Mouse (Mus musculus) spleen, adult 2 months (tissue): ENCODE data around the gene Pheta1. TPM values are rescaled to one million over a fixed set of nuclear protein-coding genes. Genes with fewer than 3 reads are reported as not detected.

Source experiments
- DNase-seq, 2 experiments: peaks; one replicate each; pipeline versions ENCODE4 v3.0.0 to v3.0.0-alpha.2; 2012 to 2021; ENCODE audit warnings: low spot score in 2 of 2, low read depth in 1 of 2
- H3K27ac ChIP-seq: fragments of 200-500 bp; 2 replicates; pipeline ENCODE4 v1.5.1; 2012; ENCODE audit warnings: low read length, inconsistent platforms; ENCODE audit not compliant: insufficient read depth
- H3K27me3 ChIP-seq: fragments of 200-500 bp; 2 replicates; pipeline ENCODE4 v1.6.1; 2012; ENCODE audit warnings: mild to moderate bottlenecking, moderate library complexity, low read length, inconsistent platforms; ENCODE audit not compliant: control insufficient read depth, insufficient read depth
- H3K36me3 ChIP-seq: fragments of 200-500 bp; 2 replicates; pipeline ENCODE4 v1.6.1; 2012; ENCODE audit warnings: mild to moderate bottlenecking, low read length, inconsistent platforms; ENCODE audit not compliant: control insufficient read depth, insufficient read depth
- H3K4me1 ChIP-seq: fragments of 200-500 bp; 2 replicates; pipeline ENCODE4 v1.6.1; 2011; ENCODE audit warnings: inconsistent platforms; ENCODE audit not compliant: control insufficient read depth, insufficient read depth, insufficient read length
- H3K4me3 ChIP-seq: fragments of 200-500 bp; 2 replicates; pipeline ENCODE4 v1.5.1; 2011; ENCODE audit warnings: mild to moderate bottlenecking, inconsistent platforms; ENCODE audit not compliant: insufficient read depth, insufficient read length; ENCODE audit errors: extremely low read depth
- CTCF ChIP-seq: fragments of 200-500 bp; IDR thresholded peaks from 2 replicates; pipeline ENCODE4 v1.5.1; 2011; ENCODE audit warnings: mild to moderate bottlenecking, inconsistent platforms; ENCODE audit not compliant: insufficient read depth, insufficient read length, insufficient replicate concordance; ENCODE audit errors: extremely low read depth
- POLR2A ChIP-seq: fragments of 200-500 bp; IDR thresholded peaks from 2 replicates; pipeline ENCODE4 v1.6.1; 2011; ENCODE audit warnings: low read depth, low read length, inconsistent platforms
- WGBS: fragments of 180-500 bp; shearing (Covaris S2); methylation state at CpG from one replicate; pipeline ENCODE4 v1.1.7; 2018; 5-methylcytosine and 5-hydroxymethylcytosine counted together
- polyA plus RNA-seq: library from polyadenylated mRNA; depleted of rRNA; stranded (reverse); fragments of >200 nt; gene quantifications from 2 replicates; pipeline ENCODE4 v1.2.3, GENCODE M21; 2012

Pheta1 gene
- polyA plus RNA-seq, 1 experiment = 5.1 TPM

- no peaks in the 10 kb centered on the region for H3K27me3 ChIP-seq
- H3K4me1 ChIP-seq = peaks cover 20% of the 10 kb centered on the region; the same call in 1 of the 2 replicates
- peak; percentile 91 for TF ChIP-seq POLR2A
- TF ChIP-seq CTCF = no peak
- H3K4me3 ChIP-seq = peak overlapping the region; percentile 74
- no peaks in the 10 kb centered on the region for H3K36me3 ChIP-seq
- peak overlapping the region; percentile 99 for H3K27ac ChIP-seq
- WGBS = under 1% methylated on average over 70 of the region's 77 CpGs
- peak; percentile 93 to 95 for DNase-seq
Measured at GRCm38 (mm10) chr5:121836692-121837415, 11.9 kb upstream of the Pheta1 start.

GRCm38 (mm10) chr5:121837441-121838340 lies 11.1 kb upstream of the Pheta1 start, which contains the start of gene Sh2b3:
Sh2b3 (minus strand) TSS chr5:121837646.
- TF ChIP-seq CTCF (no peak), POLR2A (no peak)

GRCm38 (mm10) chr5:121838341-121839127 lies 10.2 kb upstream of the Pheta1 start:
- H3K4me3 ChIP-seq = peak overlapping the region; percentile 58
- no peaks in the 10 kb centered on the region for H3K27me3 ChIP-seq
- under 1% methylated on average over 46 of the region's 46 CpGs for WGBS
- peak overlapping the region; percentile 96 for H3K27ac ChIP-seq
- DNase-seq = peak; percentile 65 to 82
- H3K36me3 ChIP-seq = no peaks in the 10 kb centered on the region
- TF ChIP-seq CTCF = no peak
- TF ChIP-seq POLR2A = peak; percentile 14
- peaks cover 16% of the 10 kb centered on the region; the same call in 1 of the 2 replicates for H3K4me1 ChIP-seq

More at GRCm38 (mm10) chr5:121837441-121838340, 11.1 kb upstream of the Pheta1 start, which contains the start of gene Sh2b3:
- Histone ChIP-seq H3K27me3 (no peaks in the 10 kb centered on the region), H3K4me1 (peaks cover 16% of the 10 kb centered on the region; the same call in 1 of the 2 replicates), H3K27ac (peak within 1 kb of the TSS; percentile 99), H3K36me3 (no peaks in the 10 kb centered on the region), H3K4me3 (peak within 1 kb of the TSS; percentile 74)
- WGBS = under 1% methylated on average over 35 of the region's 35 CpGs
- DNase-seq = peak in 1 of 2 experiments; percentile 65

- TF ChIP-seq CTCF (no peak), POLR2A (no peak)
- DNase-seq = no peak
- H3K4me1 ChIP-seq = peaks cover 16% of the 10 kb centered on the region; the same call in 1 of the 2 replicates
Measured at GRCm38 (mm10) chr5:121839128-121839473, 9.7 kb upstream of the Pheta1 start.

GRCm38 (mm10) chr5:121841516-121841915 lies 7.3 kb upstream of the Pheta1 start:
- no peak for DNase-seq
- Histone ChIP-seq H3K27ac (no peak overlapping the region; the same call in 1 of the 2 replicates), H3K4me3 (no peak overlapping the region), H3K4me1 (peaks cover 16% of the 10 kb centered on the region; the same call in 1 of the 2 replicates), H3K27me3 (no peaks in the 10 kb centered on the region), H3K36me3 (no peaks in the 10 kb centered on the region)
- WGBS = 95% methylated on average over 9 of the region's 9 CpGs
- no peak for TF ChIP-seq CTCF
- no peak for TF ChIP-seq POLR2A

More at GRCm38 (mm10) chr5:121839128-121839473, 9.7 kb upstream of the Pheta1 start:
- H3K27me3 ChIP-seq = no peaks in the 10 kb centered on the region
- H3K4me3 ChIP-seq = peak overlapping the region; percentile 58; the same call in 1 of the 2 replicates
- H3K27ac ChIP-seq = peak overlapping the region; percentile 96
- 23% methylated on average over 7 of the region's 7 CpGs for WGBS
- H3K36me3 ChIP-seq = no peaks in the 10 kb centered on the region

- DNase-seq = no peak
- 42% methylated on average over 10 of the region's 10 CpGs for WGBS
- no peak overlapping the region for H3K4me3 ChIP-seq
- no peaks in the 10 kb centered on the region for H3K27me3 ChIP-seq
- no peaks in the 10 kb centered on the region for H3K36me3 ChIP-seq
- H3K4me1 ChIP-seq = peaks cover 16% of the 10 kb centered on the region; the same call in 1 of the 2 replicates
- H3K27ac ChIP-seq = peak overlapping the region; percentile 32; the same call in 1 of the 2 replicates
- TF ChIP-seq POLR2A = no peak
- TF ChIP-seq CTCF = no peak
Measured at GRCm38 (mm10) chr5:121841973-121842372, 6.8 kb upstream of the Pheta1 start.
